Mouse (Mus musculus) c-Kit-negative CD71-positive TER-119-positive erythroid progenitor cells, embryonic 14.5 days (primary cell): ENCODE data around the gene Olfr71.

Experiments used
- DNase-seq: peaks from one replicate; pipeline ENCODE4 v3.0.0-alpha.2; 2013; ENCODE audit warnings: low read depth, low spot score

The Olfr71 gene

GRCm38 (mm10) chr4:43656339-43657109 is 53.5 kb downstream of the Olfr71 start, which contains the start of gene Hint2:
Hint2 (minus strand) TSS chr4:43656466.
- DNase-seq: peak; percentile 91

GRCm38 (mm10) chr4:43655656-43656338 is 54.3 kb downstream of the Olfr71 start:
- DNase-seq: no peak
